Comparison of ENCODE assay signal across 14 mouse cellular contexts in the genomic region with DNA sequence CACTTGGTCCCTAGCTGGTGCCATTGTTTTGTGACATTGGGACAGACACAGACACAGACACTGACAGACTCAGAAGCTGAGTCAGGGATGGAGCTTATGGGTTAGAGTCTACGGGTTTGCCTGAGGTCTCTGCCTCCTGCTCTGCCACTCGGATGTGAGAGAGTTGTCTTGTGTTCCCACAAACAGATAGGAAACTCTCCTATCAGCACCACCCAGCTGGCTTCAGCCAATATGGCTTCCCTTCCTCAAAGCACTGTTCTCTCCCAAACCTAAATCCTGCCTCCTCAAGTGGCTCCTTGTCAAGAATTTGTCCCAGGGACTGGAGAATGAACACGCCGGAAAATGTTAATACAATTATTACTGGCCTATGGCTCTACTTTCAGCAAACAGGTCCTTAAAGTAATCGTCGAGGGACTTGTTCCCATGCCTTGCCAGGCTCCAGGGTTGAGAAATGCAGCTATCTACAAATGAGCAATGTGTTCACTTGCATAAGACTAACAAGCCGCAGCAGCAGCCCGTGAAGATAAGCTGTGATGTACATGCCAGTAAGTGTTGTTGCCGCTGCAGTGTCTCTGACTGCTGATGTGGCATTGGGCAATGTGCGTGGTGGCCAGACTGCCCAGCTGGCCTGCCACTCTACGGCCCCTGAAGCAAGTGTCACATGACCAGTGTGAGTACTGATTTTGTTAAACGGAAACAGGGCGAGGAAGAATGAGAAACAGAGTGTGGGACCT. TPM values are rescaled to one million over a fixed set of nuclear protein-coding genes. Genes with fewer than 3 reads are reported as not detected.
DNase-seq lines count a peak whose midpoint lies in the region; ATAC-seq and TF ChIP-seq lines count a peak whose summit lies in the region.
"Had no signal": no experiment of that assay in that cellular context is flagged by ENCODE, and none has a peak within 500 bp of the region (broad histone marks: within the 10 kb centered on the region; RNA-seq: fewer than 3 reads in every experiment).

No protein-coding gene starts in this region.

- peaks cover 20% of the 10 kb centered on the region for H3K4me1 ChIP-seq in limb, embryonic 12.5 days (replicated peaks)
- H3K4me1 ChIP-seq in limb, embryonic 10.5 days = peaks cover 25% of the 10 kb centered on the region
- peaks cover 18% of the 10 kb centered on the region for H3K4me1 ChIP-seq in bone marrow macrophage, adult 2 months (ENCODE audit: control insufficient read depth, insufficient read depth, low read length)

- no peak for DNase-seq in limb, embryonic 10.5 days (ENCODE audit: low spot score)
- DNase-seq in heart, postnatal 4 days = peak; percentile 33
- no peak for DNase-seq in right cerebral cortex, postnatal 10 days (ENCODE audit: low spot score in 2 of 2)
- DNase-seq in cerebellum, postnatal 36 days = no peak
- DNase-seq in right cerebral cortex, postnatal 25 days = no peak
- DNase-seq: cerebellum, adult 2 months had no signal

- 74% methylated on average over 13 of the region's 13 CpGs for WGBS in limb, embryonic 12.5 days
- WGBS in limb, embryonic 10.5 days = 86% methylated on average over 13 of the region's 13 CpGs

- H3K27me3 ChIP-seq in limb, embryonic 12.5 days = no peaks in the 10 kb centered on the region
- no peaks in the 10 kb centered on the region for H3K27me3 ChIP-seq in limb, embryonic 10.5 days (ENCODE audit: low read depth, poor library complexity, severe bottlenecking)
- H3K27me3 ChIP-seq: intestine, embryonic 15.5 days; neural tube, embryonic 13.5 days; Patski had no signal

- no peak for ATAC-seq in limb, embryonic 12.5 days (ENCODE audit: insufficient number of reproducible peaks, insufficient read depth, low FRiP score, low TSS enrichment, low read depth)
- peak; percentile 92 for ATAC-seq in megakaryocyte, adult 5-6 weeks (ENCODE audit: poor library complexity, severe bottlenecking)
- ATAC-seq: intestine, embryonic 15.5 days; Patski had no signal

- no peak for TF ChIP-seq CTCF in bone marrow macrophage, adult 2 months (IDR thresholded peaks at IDR 0.05; ENCODE audit: low read depth, low read length)

- H3K4me3 ChIP-seq in limb, embryonic 12.5 days (replicated peaks) = no peak overlapping the region
- H3K4me3 ChIP-seq in limb, embryonic 10.5 days = no peak overlapping the region
- H3K4me3 ChIP-seq in bone marrow macrophage, adult 2 months (ENCODE audit: insufficient read depth, low read length) = no peak overlapping the region
- H3K4me3 ChIP-seq: intestine, embryonic 15.5 days; neural tube, embryonic 13.5 days had no signal

- no peaks in the 10 kb centered on the region for H3K36me3 ChIP-seq in limb, embryonic 12.5 days
- no peaks in the 10 kb centered on the region for H3K36me3 ChIP-seq in limb, embryonic 10.5 days
- H3K36me3 ChIP-seq: intestine, embryonic 15.5 days; neural tube, embryonic 13.5 days had no signal

- no peak for TF ChIP-seq POLR2A in bone marrow macrophage, adult 2 months (IDR thresholded peaks at IDR 0.05; ENCODE audit: borderline replicate concordance, low read depth, low read length)

- H3K4me2 ChIP-seq in limb, embryonic 12.5 days = no peak overlapping the region
- H3K4me2 ChIP-seq: intestine, embryonic 15.5 days; neural tube, embryonic 13.5 days had no signal

- peak overlapping the region; percentile 20; the same call in 1 of the 2 replicates for H3K27ac ChIP-seq in limb, embryonic 12.5 days
- no peak overlapping the region for H3K27ac ChIP-seq in limb, embryonic 10.5 days
- H3K27ac ChIP-seq in bone marrow macrophage, adult 2 months (ENCODE audit: insufficient read depth, low read depth, low read length) = peak overlapping the region; percentile 7
- H3K27ac ChIP-seq: intestine, embryonic 15.5 days; neural tube, embryonic 13.5 days had no signal

- no peaks in the 10 kb centered on the region for H3K9me3 ChIP-seq in limb, embryonic 12.5 days
- no peaks in the 10 kb centered on the region for H3K9me3 ChIP-seq in limb, embryonic 10.5 days (replicated peaks)
- H3K9me3 ChIP-seq: intestine, embryonic 15.5 days; neural tube, embryonic 13.5 days had no signal

- H3K9ac ChIP-seq in limb, embryonic 12.5 days (replicated peaks) = no peak overlapping the region
- H3K9ac ChIP-seq: intestine, embryonic 15.5 days; neural tube, embryonic 13.5 days had no signal

RNA-seq across cellular contexts. Expression of a gene that starts 33.6 kb away (rescaled TPM):
- polyA plus RNA-seq in limb, embryonic 12.5 days (2016; fragmentation: Nextera tagmentation; extraction: Ambion mirVana) = 1.5 and 1.7 TPM in 2 replicates
- polyA plus RNA-seq in limb, embryonic 10.5 days (2016; fragmentation: Nextera tagmentation; extraction: Ambion mirVana) = 0.35 and 0.79 TPM in 2 replicates
- not detected in 2 replicates for polyA plus RNA-seq in bone marrow macrophage, adult 2 months (2012; ENCODE audit: insufficient read depth, insufficient read length, missing spikeins)
- under 1 TPM; 0.57 to 0.72 TPM for total RNA-seq in heart, postnatal 4 days (2021)
- total RNA-seq in megakaryocyte, adult 5-6 weeks (2015) = not detected in 2 replicates
- total RNA-seq in megakaryocyte, adult 5-6 weeks (2017) = not detected in 2 replicates
- polyA plus RNA-seq: Patski had no signal

RNA-seq across cellular contexts. Expression of a gene that starts 50.7 kb away (rescaled TPM):
- not detected in 2 replicates for polyA plus RNA-seq in limb, embryonic 12.5 days (2016; fragmentation: Nextera tagmentation; extraction: Ambion mirVana)
- not detected in 2 replicates for polyA plus RNA-seq in limb, embryonic 10.5 days (2016; fragmentation: Nextera tagmentation; extraction: Ambion mirVana)
- not detected in 2 replicates for polyA plus RNA-seq in bone marrow macrophage, adult 2 months (2012; ENCODE audit: insufficient read depth, insufficient read length, missing spikeins)
- total RNA-seq in heart, postnatal 4 days (2021) = 1 to 10 TPM; 8.2 to 8.6 TPM
- total RNA-seq in megakaryocyte, adult 5-6 weeks (2015) = not detected in 2 replicates
- not detected in 2 replicates for total RNA-seq in megakaryocyte, adult 5-6 weeks (2017)
- polyA plus RNA-seq: cerebellum, adult 2 months; intestine, embryonic 15.5 days; limb, embryonic 11.5 days; neural tube, embryonic 13.5 days; Patski; stomach, embryonic 16.5 days had no signal
